Comparison of ENCODE assay signal across 31 mouse cellular contexts in the genomic region with DNA sequence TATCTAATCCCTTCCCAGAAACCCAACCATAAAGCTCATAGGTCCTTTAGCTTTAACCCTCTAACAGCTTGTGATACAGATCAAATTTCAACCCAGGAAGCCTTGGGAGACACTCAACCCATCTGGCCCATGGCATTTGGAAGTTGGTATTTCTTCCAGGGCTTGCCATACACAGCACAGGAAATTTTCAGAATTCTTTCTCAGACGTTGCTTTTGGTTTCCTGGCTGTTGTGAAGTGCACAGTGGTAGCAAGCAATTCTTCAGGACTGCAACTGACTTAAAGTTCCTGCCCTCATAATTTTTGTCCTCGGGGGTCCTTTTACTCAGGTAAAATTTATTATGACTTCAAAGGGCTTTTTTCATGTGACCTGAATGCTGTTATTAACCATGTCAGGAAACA.
DNase-seq lines count a peak whose midpoint lies in the region; ATAC-seq lines count a peak whose summit lies in the region.
"Had no signal": no experiment of that assay in that cellular context is flagged by ENCODE, and none has a peak within 500 bp of the region (broad histone marks: within the 10 kb centered on the region; RNA-seq: fewer than 3 reads in every experiment).

No protein-coding gene starts in this region.

- H3K4me1 ChIP-seq in forebrain, embryonic 14.5 days (ENCODE audit: control insufficient read depth, insufficient read depth, low read length) = 0 out of 2 replicates have a peak, but pooled peaks cover 5% of the 10 kb centered on the region
- peaks cover 12% of the 10 kb centered on the region for H3K4me1 ChIP-seq in forebrain, embryonic 10.5 days
- peaks cover 11% of the 10 kb centered on the region for H3K4me1 ChIP-seq in limb, embryonic 12.5 days (replicated peaks)
- H3K4me1 ChIP-seq: midbrain, embryonic 13.5 days; neural tube, embryonic 15.5 days had no signal

- H3K4me3 ChIP-seq in forebrain, embryonic 14.5 days (ENCODE audit: low read depth, low read length) = no peak overlapping the region
- H3K4me3 ChIP-seq in forebrain, embryonic 10.5 days = no peak overlapping the region
- no peak overlapping the region for H3K4me3 ChIP-seq in limb, embryonic 12.5 days (replicated peaks)
- H3K4me3 ChIP-seq: embryonic facial prominence, embryonic 12.5 days; forebrain, embryonic 12.5 days; heart, adult 2 months; heart, embryonic 12.5 days; hindbrain, embryonic 13.5 days; liver, embryonic 12.5 days; megakaryocyte, embryonic 14.5 days; midbrain, embryonic 13.5 days; neural tube, embryonic 15.5 days; stomach, embryonic 15.5 days had no signal

- no peaks in the 10 kb centered on the region for H3K27me3 ChIP-seq in forebrain, embryonic 14.5 days (replicated peaks; ENCODE audit: control insufficient read depth, insufficient read depth, low read length)
- no peaks in the 10 kb centered on the region for H3K27me3 ChIP-seq in forebrain, embryonic 10.5 days (ENCODE audit: poor library complexity, severe bottlenecking)
- H3K27me3 ChIP-seq in limb, embryonic 12.5 days = no peaks in the 10 kb centered on the region
- H3K27me3 ChIP-seq: CH12.LX; embryonic facial prominence, embryonic 12.5 days; forebrain, embryonic 12.5 days; heart, embryonic 12.5 days; hindbrain, embryonic 13.5 days; liver, embryonic 12.5 days; midbrain, embryonic 13.5 days; neural tube, embryonic 15.5 days; stomach, embryonic 15.5 days had no signal

- H3K9me3 ChIP-seq in forebrain, embryonic 14.5 days (replicated peaks; ENCODE audit: control insufficient read depth, low read length) = no peaks in the 10 kb centered on the region
- no peaks in the 10 kb centered on the region for H3K9me3 ChIP-seq in forebrain, embryonic 10.5 days
- no peaks in the 10 kb centered on the region for H3K9me3 ChIP-seq in limb, embryonic 12.5 days
- H3K9me3 ChIP-seq: embryonic facial prominence, embryonic 12.5 days; forebrain, embryonic 12.5 days; heart, embryonic 12.5 days; hindbrain, embryonic 13.5 days; liver, embryonic 12.5 days; megakaryocyte, embryonic 14.5 days; midbrain, embryonic 13.5 days; neural tube, embryonic 15.5 days; stomach, embryonic 15.5 days had no signal

- no peaks in the 10 kb centered on the region for H3K36me3 ChIP-seq in forebrain, embryonic 14.5 days (ENCODE audit: control insufficient read depth, insufficient read depth, low read length)
- no peaks in the 10 kb centered on the region for H3K36me3 ChIP-seq in forebrain, embryonic 10.5 days (replicated peaks)
- no peaks in the 10 kb centered on the region for H3K36me3 ChIP-seq in limb, embryonic 12.5 days
- H3K36me3 ChIP-seq: embryonic facial prominence, embryonic 12.5 days; forebrain, embryonic 12.5 days; heart, embryonic 12.5 days; hindbrain, embryonic 13.5 days; liver, embryonic 12.5 days; midbrain, embryonic 13.5 days; neural tube, embryonic 15.5 days; stomach, embryonic 15.5 days had no signal

- H3K4me2 ChIP-seq in forebrain, embryonic 14.5 days (ENCODE audit: low read length) = no peak overlapping the region
- peak overlapping the region; percentile 26; the same call in 1 of the 2 replicates for H3K4me2 ChIP-seq in limb, embryonic 12.5 days
- H3K4me2 ChIP-seq: embryonic facial prominence, embryonic 12.5 days; forebrain, embryonic 12.5 days; heart, embryonic 12.5 days; hindbrain, embryonic 13.5 days; liver, embryonic 12.5 days; midbrain, embryonic 13.5 days; neural tube, embryonic 15.5 days; stomach, embryonic 15.5 days had no signal

- H3K9ac ChIP-seq in forebrain, embryonic 14.5 days (ENCODE audit: low read length) = no peak overlapping the region
- no peak overlapping the region for H3K9ac ChIP-seq in limb, embryonic 12.5 days (replicated peaks)
- H3K9ac ChIP-seq: embryonic facial prominence, embryonic 12.5 days; forebrain, embryonic 12.5 days; heart, embryonic 12.5 days; hindbrain, embryonic 13.5 days; liver, embryonic 12.5 days; liver, postnatal 0 days; midbrain, embryonic 13.5 days; neural tube, embryonic 15.5 days; stomach, embryonic 15.5 days had no signal

- ATAC-seq in forebrain, embryonic 14.5 days = no peak; the same call in 1 of the 2 replicates
- peak; percentile 73; the same call in 1 of the 2 replicates for ATAC-seq in limb, embryonic 12.5 days (ENCODE audit: insufficient number of reproducible peaks, insufficient read depth, low FRiP score, low TSS enrichment, low read depth)
- ATAC-seq: intestine, embryonic 16.5 days; liver, embryonic 12.5 days; liver, postnatal 0 days; lung, postnatal 0 days; midbrain, embryonic 13.5 days had no signal

- WGBS in forebrain, embryonic 14.5 days = 41% methylated on average over 2 of the region's 2 CpGs
- WGBS in forebrain, embryonic 10.5 days = 66% methylated on average over 2 of the region's 2 CpGs
- WGBS in limb, embryonic 12.5 days = 6% methylated on average over 2 of the region's 2 CpGs

- DNase-seq in forebrain, embryonic 14.5 days (ENCODE audit: low spot score) = peak; percentile 11
- no peak for DNase-seq in forebrain, embryonic 10.5 days (ENCODE audit: extremely low spot score, low spot score)
- peak; percentile 4 for DNase-seq in 3T3-L1 (ENCODE audit: low read depth, low spot score)
- DNase-seq in embryo, embryonic 10.5 days (ENCODE audit: low spot score) = peak; percentile 52
- no peak for DNase-seq in testis, postnatal 14 days (ENCODE audit: low spot score)
- no peak for DNase-seq in frontal cortex, postnatal 25 days (ENCODE audit: low spot score in 2 of 2)
- DNase-seq: adrenal gland, adult 8-10 months; cerebellum, adult 2 months; cerebellum, postnatal 36 days; heart, adult 2 months; heart, postnatal 4 days; kidney, adult 9 months; kidney, postnatal 25 days; left cerebral cortex, postnatal 4 days; liver, postnatal 0 days; lung, postnatal 4 days; right cerebral cortex, postnatal 25 days; thymus, postnatal 14 days had no signal

- H3K27ac ChIP-seq in forebrain, embryonic 14.5 days (ENCODE audit: low read depth, low read length) = no peak overlapping the region
- H3K27ac ChIP-seq in forebrain, embryonic 10.5 days = no peak overlapping the region
- peak overlapping the region; percentile 80 for H3K27ac ChIP-seq in limb, embryonic 12.5 days
- H3K27ac ChIP-seq: embryonic facial prominence, embryonic 12.5 days; forebrain, embryonic 12.5 days; heart, adult 2 months; hindbrain, embryonic 13.5 days; liver, embryonic 12.5 days; midbrain, embryonic 13.5 days; neural tube, embryonic 15.5 days; stomach, embryonic 15.5 days had no signal

Comparison
In these comparisons a context has a peak if more than half of its experiments do, and no peak if none do; other contexts are left out.
1. DNase-seq: peak in forebrain, embryonic 14.5 days (single experiment), 3T3-L1 (single experiment) and embryo, embryonic 10.5 days (single experiment); none in forebrain, embryonic 10.5 days (single experiment), testis, postnatal 14 days (single experiment) and frontal cortex, postnatal 25 days (0 of 2).